Mouse (Mus musculus) liver, adult 2 months (tissue): Measurements from ENCODE around the gene Znfx1.

Experiments used
- CTCF ChIP-seq: fragments of 200-500 bp; IDR thresholded peaks from 2 replicates; pipeline ENCODE4 v1.5.1; 2011; ENCODE audit warnings: low read depth, low read length, control low read depth
- POLR2A ChIP-seq: fragments of 200-500 bp; IDR thresholded peaks from 2 replicates; pipeline ENCODE4 v1.6.1; 2011; ENCODE audit warnings: low read length, control low read depth; ENCODE audit not compliant: insufficient read depth; ENCODE audit errors: extremely low read depth

DNA sequence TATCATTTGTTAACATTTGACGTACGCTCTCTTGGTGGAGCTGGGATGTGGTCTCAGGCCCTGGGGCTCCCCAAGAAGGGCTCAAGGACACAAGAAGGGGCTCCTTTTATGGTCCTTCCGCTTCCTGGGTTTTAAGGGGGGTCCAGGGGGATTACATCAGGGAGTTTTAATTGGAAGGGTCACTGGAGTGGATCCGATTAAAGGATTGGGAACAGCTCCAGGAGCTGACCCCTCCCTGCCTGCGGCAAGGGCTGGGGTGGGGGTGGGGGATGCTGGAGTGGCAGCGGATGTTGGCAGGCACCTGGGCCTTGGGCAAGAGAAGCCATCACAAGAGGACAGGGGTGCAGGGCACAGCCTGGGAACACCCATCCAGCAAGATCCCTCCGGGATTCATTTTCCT is 49.4 kb upstream of the Znfx1 start:
- TF ChIP-seq CTCF (no peak), POLR2A (no peak)
